Mouse (Mus musculus) urinary bladder, adult 18-20 months (tissue): ENCODE results near the gene Frmd4b.
A peak's percentile ranks its signal among the peaks of the same experiment; 100 is the strongest.
"Not testable (repeated sequence)": the region's sequence is repeated elsewhere in the genome, so short reads cannot be mapped to it uniquely, and the experiment has no call there.

Source experiments
- DNase-seq, 2 experiments: peaks; one replicate each; pipeline ENCODE4 v3.0.0; 2022; ENCODE audit warnings: low spot score in 2 of 2, mixed read lengths in 2 of 2

Gene Frmd4b

DNA sequence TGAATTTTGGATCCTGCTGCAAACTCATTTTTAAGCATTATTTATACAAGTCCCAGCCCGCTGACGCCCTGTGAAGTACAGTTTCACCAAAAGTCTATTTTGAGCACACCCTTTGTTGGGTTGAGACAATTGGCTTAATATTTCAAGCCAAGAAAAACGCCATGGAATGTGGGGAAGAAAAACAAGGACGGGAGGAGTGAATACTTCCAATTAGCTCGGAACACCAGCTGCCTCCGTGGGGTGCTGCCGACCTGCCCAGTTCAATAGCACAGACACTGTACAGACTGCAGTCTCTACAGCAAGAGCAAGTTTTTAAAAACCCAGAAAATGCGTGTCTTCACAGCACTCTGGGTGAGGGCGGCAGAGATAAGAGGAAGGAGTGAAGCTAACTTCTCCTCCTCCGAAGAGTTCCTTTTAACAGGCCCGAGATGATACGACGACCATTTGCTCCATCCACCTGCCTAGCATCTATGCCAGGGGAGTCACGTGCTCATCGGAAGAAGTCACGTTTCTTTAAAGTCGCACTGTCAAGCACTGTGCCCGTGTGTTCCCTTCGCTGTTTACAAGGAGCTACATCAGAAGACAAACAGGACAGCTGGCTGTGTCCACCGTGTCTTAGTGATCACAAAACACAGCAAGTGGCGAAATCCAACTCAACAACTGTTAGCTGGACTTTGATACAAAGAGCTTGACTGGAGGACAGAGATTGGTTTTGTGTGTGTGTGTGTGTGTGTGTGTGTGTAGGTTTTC lies 326.0 kb downstream of the Frmd4b start:
- no peak for DNase-seq

GRCm38 (mm10) chr6:97290687-97291086 lies 326.7 kb downstream of the Frmd4b start:
- no peak for DNase-seq

DNA sequence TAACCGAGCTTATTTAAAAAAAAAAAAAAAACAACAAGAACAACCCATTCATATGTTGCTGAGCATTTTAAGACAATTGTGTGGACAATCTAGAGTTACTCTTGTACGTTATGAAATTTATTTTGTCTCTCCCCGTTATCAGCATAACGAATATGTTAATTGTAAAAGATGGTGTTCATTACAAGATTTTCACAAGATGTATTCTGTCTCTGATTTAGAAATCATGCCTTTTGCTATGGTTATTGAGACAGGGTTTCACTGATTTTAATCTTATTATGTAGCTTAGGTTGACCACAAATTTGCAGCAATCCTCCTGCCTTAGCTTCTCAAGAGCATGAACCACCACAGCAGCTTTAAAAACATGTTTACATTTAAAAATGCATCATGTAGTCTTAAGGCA lies 327.5 kb downstream of the Frmd4b start:
- no peak for DNase-seq

DNA sequence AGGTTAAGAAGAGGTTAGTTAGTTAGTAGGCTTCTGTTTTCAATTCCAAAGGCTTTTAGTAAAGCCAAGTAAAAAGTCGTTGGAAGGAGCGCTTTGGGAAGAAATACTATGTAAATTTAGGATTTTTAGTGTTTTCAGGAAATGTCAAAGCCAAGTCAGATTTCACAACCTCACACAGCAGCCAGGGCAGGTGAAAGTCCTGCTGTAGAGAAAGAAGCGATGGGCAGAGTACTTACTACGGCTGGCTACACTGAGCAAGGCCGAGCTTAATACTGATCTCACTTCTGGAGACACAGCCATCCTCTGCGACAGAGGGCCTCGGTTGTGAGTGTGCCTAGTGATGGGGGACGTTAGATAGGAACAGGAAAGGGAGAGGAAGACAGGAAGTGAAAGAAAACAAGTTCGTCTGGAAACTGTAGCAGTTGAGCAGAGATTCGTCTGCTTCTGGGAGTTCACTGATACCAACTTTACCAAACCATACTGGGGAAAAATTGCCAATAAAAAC lies 328.0 kb downstream of the Frmd4b start:
- no peak for DNase-seq

DNA sequence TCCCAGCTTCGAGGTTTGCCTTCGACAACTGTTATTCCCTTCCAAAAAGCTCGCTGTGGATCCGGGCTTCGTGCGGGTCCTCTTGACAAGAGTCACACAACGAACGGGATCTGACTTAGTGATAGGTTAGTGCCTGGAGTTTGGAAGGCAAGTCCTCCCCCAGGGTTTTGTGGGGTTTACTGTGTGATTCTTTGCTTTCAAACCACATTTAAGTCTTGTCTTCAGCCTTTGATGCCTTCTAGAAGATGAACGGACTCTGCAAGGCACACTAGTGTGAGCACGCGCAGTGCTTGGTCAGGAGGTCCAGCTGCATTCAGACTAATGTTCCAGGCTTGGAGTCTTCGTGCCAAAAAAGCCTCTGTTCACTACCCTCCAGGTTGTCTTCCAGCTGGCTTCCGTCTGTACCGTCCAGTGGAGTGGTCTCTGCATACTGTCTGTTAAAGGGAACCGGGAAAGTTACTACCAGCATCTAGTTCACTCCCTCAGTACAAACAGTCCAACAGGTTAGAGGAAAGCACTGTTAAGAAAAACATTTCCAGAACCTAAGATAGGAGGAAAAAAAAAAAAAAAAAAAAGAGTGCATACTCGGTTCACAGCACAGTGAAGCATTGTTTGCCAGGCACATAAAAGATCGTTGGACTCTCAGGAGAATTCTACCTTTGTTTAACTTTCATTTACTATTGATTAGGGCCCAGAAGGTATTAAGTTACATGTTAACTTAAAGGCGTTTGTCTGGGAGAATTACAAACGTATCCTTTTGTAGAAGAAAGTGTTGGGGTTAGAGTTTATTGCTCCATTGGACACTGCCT lies 329.1 kb downstream of the Frmd4b start:
- DNase-seq: no peak

DNA sequence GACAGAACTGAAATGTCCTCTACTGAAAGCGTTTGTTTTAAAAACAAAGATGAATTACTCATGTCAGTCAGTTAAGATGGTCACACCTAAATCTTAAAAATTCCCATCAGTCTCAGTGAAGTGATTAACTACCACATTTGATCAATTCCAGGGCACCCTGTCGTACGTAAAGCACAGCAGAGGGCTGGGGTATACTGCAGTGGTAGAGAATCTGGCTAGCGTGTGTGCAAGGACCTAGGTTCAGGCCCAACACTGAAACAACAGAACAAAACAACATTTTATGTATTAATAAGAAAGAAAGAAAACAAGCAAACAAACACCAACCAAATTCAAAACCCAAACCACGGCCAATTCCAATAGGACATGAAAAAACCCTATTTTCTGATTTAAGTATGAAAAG lies 331.0 kb downstream of the Frmd4b start:
- DNase-seq: no peak

GRCm38 (mm10) chr6:97283676-97284075 lies 333.7 kb downstream of the Frmd4b start:
- no peak for DNase-seq

GRCm38 (mm10) chr6:97278878-97279277 lies 338.5 kb downstream of the Frmd4b start:
- peak in 1 of 2 experiments; percentile 22 for DNase-seq

DNA sequence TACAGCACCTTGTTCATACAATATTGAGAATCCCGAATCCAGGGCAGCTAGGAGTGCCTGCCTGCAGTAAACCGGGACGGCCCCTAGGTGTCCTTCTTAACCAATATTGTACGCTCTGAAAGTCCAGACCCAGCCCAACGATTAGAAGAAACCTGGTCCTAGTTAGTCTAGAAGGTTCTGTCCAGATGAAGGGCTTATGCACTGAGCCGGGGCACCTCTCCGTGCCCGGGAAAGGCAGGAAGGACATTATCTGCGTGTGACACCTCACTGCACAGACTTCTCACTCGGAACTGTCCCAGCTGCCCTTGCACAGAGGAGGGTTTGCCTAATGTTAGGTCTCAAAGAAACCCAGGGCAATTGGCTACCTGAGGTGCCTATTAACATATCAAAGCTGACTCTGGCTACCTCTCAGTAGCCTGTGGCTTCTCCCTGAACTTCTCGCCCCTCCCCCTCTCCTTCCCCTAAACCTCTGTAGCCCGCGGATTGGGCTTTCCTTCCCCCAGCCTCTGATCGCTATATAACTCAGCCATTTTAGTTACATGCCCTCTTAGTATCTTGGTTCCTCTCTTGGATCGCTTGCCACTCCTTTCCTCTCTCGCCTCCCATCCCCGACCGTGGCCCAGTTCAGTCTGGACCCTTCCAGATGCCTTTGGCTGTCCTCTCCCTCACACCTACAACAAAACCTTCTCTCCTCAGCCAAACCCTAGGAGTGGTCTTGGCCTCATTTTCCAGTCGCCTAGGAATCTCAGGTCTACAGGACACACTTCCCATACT lies 339.1 kb downstream of the Frmd4b start:
- DNase-seq: peak; percentile 65 to 68

DNA sequence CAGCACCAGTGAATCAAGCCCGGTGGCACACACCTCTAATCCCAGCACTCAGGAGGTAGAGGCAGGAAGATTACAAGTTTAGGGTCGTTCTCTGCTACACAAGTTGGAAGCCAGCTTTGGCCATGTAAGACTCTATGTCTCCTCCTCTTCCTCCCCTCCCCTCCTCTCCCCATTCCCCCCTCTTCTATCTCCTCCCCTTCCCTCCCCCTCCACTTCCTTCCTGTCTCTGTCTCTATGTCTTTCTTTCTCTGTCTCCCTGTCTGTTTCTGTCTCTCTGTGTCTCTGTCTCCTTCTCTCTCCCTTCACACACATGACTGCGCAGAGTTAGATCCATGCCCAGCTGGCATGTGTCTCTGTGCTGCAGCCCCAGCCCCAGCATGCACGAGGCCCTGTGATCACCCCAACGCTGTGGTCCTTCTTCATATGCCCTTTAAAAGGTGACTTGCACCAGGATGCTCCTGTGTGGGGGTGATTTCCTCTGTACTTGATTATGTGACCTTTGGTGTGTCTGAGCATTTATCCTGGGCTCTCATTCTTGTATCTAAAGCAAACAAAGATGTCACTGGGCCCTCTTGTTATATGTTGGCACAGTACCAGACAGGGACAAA lies 340.3 kb downstream of the Frmd4b start:
- DNase-seq: no peak

DNA sequence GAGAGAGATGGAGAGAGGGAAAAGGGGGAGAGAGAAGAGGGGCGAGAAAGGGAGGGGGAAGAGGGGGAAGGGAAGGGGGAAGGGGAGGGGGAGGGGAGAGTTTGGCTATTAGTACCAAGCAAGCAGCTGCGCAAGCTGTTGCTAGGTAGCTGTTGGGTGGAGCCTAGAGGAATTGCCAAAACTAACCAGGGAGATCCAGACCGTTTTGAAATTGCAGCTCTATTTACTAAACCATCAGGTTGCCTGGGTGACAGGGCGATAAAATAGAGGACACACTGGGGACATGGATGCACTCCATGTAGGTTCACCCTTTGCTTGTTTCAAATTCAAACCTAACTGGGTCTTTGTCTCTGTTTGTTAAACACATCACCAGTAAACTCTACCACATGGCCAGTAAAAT lies 341.0 kb downstream of the Frmd4b start:
- peak in 1 of 2 experiments; percentile 31 for DNase-seq

DNA sequence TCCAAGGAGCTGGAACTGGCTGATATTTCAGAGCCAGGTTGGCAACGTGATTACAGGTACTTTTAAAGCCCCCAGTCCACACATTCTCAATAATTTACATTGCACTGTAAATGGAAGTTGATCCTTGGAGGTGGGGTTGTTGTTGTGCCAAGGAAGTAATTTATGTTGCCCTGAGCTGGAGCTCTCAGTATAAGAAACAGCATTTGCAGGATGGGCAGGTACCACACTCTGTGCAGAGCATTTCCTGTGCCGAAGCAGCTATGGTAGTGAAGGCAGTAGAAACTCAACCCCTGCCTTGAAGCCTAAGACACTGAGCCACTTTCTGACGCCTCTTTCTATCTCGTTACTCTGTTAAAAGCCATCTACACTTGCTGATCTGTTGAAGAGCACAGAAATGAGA lies 341.6 kb downstream of the Frmd4b start:
- DNase-seq: no peak

- no peak for DNase-seq
Observed at GRCm38 (mm10) chr6:97273777-97274176, 343.6 kb downstream of the Frmd4b start.

DNA sequence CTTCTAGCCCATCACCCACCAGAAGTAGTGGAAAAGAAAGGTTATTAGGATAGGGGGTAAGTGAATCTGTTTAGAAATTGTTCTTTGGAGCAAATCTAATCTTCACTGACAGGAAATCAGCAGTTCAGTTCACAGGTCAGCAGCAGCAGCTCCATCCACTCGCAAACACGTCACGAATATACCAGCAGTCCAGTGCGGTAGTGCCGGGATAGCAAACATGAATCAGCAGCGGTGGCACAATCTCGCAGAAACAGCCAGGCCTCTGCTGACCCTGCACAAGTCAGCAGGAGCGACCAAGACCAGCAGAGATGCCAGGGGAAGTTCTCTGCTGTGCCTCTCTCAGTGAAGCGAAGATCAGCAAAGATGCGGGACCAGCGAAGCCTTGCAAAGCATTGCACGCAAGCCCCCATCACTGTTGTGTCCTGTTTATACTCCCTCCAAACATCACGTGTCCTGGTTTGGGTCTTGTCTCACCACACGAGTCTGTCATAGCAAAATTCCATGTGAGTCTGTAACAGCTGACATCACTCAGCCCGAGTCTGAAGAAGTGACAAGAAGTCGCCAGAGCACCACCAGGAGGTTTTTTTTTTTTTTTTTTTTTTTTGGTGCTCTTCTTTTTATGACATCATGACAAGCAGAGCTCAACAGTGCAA lies 344.2 kb downstream of the Frmd4b start:
- no peak for DNase-seq

DNA sequence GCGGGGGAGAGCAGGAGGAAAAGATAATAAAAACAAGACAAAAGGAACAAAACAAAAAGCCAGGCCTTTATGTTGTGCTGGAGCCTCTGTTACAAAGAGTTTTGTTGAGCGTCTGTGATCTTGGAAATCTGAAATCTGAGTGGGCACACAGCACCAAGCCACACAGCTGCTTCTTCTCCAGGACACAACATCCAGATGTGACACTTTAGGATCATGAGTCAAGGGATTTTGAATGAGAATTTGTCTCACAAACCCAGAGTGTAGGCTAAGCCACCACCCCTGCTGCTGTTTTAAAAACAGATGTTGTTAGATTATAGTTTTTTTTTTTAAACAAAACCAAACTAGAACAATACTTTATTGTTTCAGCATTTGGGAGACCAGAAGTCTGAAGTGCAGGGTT lies 345.0 kb downstream of the Frmd4b start:
- DNase-seq: no peak

DNA sequence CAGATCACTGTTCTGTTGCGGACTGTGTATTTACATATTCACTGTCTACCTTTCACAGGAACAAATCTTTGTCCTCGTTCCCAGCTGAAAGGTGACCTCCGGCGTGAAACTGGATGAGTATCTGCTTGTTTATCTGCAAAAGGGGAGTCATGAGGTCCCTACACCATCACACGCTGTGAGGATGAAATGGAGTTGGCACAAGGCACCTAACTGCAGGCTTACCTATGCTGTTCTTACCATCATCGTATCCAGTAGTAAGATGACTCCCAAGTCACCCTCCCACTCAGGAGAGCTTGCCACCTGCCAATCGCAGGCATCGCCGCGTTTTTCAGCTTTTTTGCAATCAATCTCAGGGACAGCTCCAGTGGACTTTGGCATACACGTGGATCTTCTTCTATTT lies 347.7 kb downstream of the Frmd4b start:
- no peak for DNase-seq

- DNase-seq: no peak
Observed at GRCm38 (mm10) chr6:97267132-97267531, 350.2 kb downstream of the Frmd4b start.

- no peak for DNase-seq
Observed at GRCm38 (mm10) chr6:97266661-97267060, 350.7 kb downstream of the Frmd4b start.

GRCm38 (mm10) chr6:97265705-97266104 lies 351.6 kb downstream of the Frmd4b start:
- no peak for DNase-seq

DNA sequence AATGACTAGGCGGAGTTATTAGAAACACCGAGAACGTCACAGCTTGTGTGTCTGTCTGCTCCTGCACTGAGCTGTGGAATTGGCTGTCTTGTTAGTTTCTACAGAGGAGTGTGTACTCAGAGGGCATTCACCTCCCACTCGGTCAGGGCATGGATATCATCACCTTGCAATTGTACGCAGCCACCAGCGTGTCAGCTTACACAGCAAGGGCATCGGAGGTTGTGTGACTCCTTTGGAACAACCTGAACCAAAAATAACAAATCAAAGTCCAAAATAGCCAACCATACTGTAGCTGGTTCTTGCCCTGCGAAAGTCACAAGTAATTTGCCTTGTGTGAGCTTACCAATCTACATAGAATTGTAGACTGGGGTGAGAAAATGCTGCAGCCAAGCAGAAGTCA lies 352.1 kb downstream of the Frmd4b start:
- DNase-seq: no peak

DNA sequence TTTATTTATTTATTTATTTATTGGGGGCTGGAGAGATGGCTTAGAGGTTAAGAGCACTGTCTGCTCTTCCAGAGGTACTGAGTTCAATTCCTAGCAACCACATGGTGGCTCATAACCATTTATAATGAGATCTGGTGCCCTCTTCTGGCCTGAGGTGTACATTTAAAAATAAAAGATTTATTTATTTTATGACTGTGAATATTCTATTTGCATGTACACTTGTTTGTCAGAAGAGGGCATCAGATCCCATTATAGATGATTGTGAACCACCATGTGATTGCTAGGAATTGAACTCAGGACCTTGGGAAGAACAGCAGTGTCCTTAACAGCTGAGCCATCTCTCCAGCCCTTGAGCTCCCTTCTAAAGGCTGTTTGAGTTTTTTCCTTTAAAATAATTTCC lies 353.6 kb downstream of the Frmd4b start:
- DNase-seq: not testable (repeated sequence)
